Mouse (Mus musculus): ENCODE data around the gene Rcvrn. TPM values are rescaled to one million over a fixed set of nuclear protein-coding genes. Genes with fewer than 3 reads are reported as not detected.

The Rcvrn gene
- 1 to 10 TPM; 1.5 to 1.8 TPM for total RNA-seq (2021)
- long read RNA-seq: 0 reads

GRCm38 (mm10) chr11:67694703-67695376 is at the start of gene Rcvrn:
TSS of gene Rcvrn (plus strand) at chr11:67695326.
- DNase-seq (ENCODE audit: low spot score in 2 of 2): no peak

GRCm38 (mm10) chr11:67647745-67648144 is 47.4 kb upstream of the Rcvrn start:
- peak; percentile 59 to 86 for DNase-seq (ENCODE audit: low spot score in 2 of 2)

GRCm38 (mm10) chr11:67648651-67649407 is 46.3 kb upstream of the Rcvrn start:
- DNase-seq (ENCODE audit: low spot score in 2 of 2): peak; percentile 80 to 88

- DNase-seq (ENCODE audit: low spot score in 2 of 2): no peak
Measured at GRCm38 (mm10) chr11:67649971-67650707, 45.0 kb upstream of the Rcvrn start.

- no peak for DNase-seq (ENCODE audit: low spot score in 2 of 2)
Measured at GRCm38 (mm10) chr11:67651731-67652130, 43.4 kb upstream of the Rcvrn start.

GRCm38 (mm10) chr11:67652194-67652892 is 42.8 kb upstream of the Rcvrn start:
- DNase-seq (ENCODE audit: low spot score in 2 of 2): peak in 1 of 2 experiments; percentile 64

GRCm38 (mm10) chr11:67652893-67653255 is 42.3 kb upstream of the Rcvrn start:
- DNase-seq (ENCODE audit: low spot score in 2 of 2): peak in 1 of 2 experiments; percentile 53

- DNase-seq (ENCODE audit: low spot score in 2 of 2): no peak
Measured at GRCm38 (mm10) chr11:67653521-67654090, 41.5 kb upstream of the Rcvrn start.

- no peak for DNase-seq (ENCODE audit: low spot score in 2 of 2)
Measured at GRCm38 (mm10) chr11:67654514-67654913, 40.6 kb upstream of the Rcvrn start.

- peak; percentile 55 to 80 for DNase-seq (ENCODE audit: low spot score in 2 of 2)
Measured at GRCm38 (mm10) chr11:67655236-67655959, 39.7 kb upstream of the Rcvrn start.

- DNase-seq (ENCODE audit: low spot score in 2 of 2): no peak
Measured at GRCm38 (mm10) chr11:67656366-67656765, 38.8 kb upstream of the Rcvrn start.

- no peak for DNase-seq (ENCODE audit: low spot score in 2 of 2)
Measured at GRCm38 (mm10) chr11:67656811-67657210, 38.3 kb upstream of the Rcvrn start.

- peak in 1 of 2 experiments; percentile 66 for DNase-seq (ENCODE audit: low spot score in 2 of 2)
Measured at GRCm38 (mm10) chr11:67657685-67658382, 37.3 kb upstream of the Rcvrn start.

- DNase-seq (ENCODE audit: low spot score in 2 of 2): no peak
Measured at GRCm38 (mm10) chr11:67661465-67661864, 33.7 kb upstream of the Rcvrn start.

GRCm38 (mm10) chr11:67663437-67663836 is 31.7 kb upstream of the Rcvrn start:
- DNase-seq (ENCODE audit: low spot score in 2 of 2): no peak

GRCm38 (mm10) chr11:67664261-67664660 is 30.9 kb upstream of the Rcvrn start:
- DNase-seq (ENCODE audit: low spot score in 2 of 2): peak; percentile 61 to 84

GRCm38 (mm10) chr11:67664918-67665317 is 30.2 kb upstream of the Rcvrn start:
- peak in 1 of 2 experiments; percentile 65 for DNase-seq (ENCODE audit: low spot score in 2 of 2)

- DNase-seq (ENCODE audit: low spot score in 2 of 2): peak in 1 of 2 experiments; percentile 47
Measured at GRCm38 (mm10) chr11:67666129-67666528, 29.0 kb upstream of the Rcvrn start.

- DNase-seq (ENCODE audit: low spot score in 2 of 2): peak; percentile 72 to 88
Measured at GRCm38 (mm10) chr11:67667531-67668332, 27.4 kb upstream of the Rcvrn start.
